Mouse (Mus musculus): Measurements from ENCODE around the gene Uxt. TPM values are rescaled to one million over a fixed set of nuclear protein-coding genes. Genes with fewer than 3 reads are reported as not detected.

Uxt gene
- polyA plus RNA-seq (2015; fragmentation: Nextera tagmentation; extraction: Ambion mirVana) = 39.4 and 41.1 TPM in 2 replicates

DNA sequence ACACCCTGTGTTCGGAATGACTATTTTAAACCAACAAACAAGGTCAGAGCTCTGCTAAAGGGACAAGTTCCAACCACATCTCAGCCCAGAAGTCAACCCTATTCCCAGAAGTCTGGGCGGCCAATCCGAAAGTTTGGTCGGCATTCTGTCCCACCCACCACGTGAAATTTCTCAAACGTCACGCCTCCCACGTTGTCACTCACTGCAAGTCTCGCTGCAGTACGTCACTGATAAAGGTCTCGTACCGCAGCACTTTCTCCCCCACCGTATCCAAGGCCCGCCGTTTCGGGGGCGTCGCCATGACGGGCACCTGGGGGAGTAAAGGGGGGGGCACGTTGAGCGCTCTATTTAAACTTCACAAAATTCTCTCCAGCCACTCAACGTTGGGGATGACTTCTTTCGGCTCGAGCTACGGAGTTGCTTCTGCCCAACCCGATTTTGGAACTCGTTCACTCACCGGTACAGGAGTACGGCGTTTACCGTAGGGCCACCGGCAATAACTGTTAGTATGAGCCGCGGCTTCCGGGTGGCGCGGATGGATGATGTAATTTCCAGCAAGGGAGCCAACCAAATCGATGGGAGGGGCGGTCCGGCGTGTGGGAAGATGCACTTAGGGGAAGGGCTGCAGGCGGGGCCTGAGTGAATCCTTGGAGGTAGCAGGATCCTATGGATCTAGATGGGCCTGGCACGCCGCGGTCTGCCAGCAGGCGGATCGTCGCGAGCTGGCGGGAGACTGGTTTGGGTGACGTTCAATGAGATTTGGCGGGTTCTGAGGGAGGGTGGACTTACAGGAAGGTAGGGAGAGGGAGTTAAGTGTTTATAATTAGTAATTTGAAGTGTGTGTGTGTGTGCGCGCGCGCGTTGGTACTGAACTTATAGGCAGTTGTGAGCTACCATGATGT lies at the start of gene Uxt:
Gene Uxt (minus strand): TSS at position 541 of the 902 bp plus-strand sequence.
- H3K9ac ChIP-seq = peak within 1 kb of the TSS; percentile 61; the same call in 1 of the 2 replicates
- H3K27ac ChIP-seq = peak within 1 kb of the TSS; percentile 69
- ATAC-seq (ENCODE audit: low FRiP score) = peak; percentile 98
- peak within 1 kb of the TSS; percentile 48 for H3K4me3 ChIP-seq
- 17% methylated on average over 57 of the region's 57 CpGs for WGBS
- H3K4me1 ChIP-seq (replicated peaks) = peaks cover 5% of the 10 kb centered on the region; the same call in 1 of the 2 replicates
- no peaks in the 10 kb centered on the region for H3K9me3 ChIP-seq
- no peaks in the 10 kb centered on the region for H3K36me3 ChIP-seq
- no peaks in the 10 kb centered on the region for H3K27me3 ChIP-seq
- peak within 1 kb of the TSS; percentile 50 for H3K4me2 ChIP-seq

DNA sequence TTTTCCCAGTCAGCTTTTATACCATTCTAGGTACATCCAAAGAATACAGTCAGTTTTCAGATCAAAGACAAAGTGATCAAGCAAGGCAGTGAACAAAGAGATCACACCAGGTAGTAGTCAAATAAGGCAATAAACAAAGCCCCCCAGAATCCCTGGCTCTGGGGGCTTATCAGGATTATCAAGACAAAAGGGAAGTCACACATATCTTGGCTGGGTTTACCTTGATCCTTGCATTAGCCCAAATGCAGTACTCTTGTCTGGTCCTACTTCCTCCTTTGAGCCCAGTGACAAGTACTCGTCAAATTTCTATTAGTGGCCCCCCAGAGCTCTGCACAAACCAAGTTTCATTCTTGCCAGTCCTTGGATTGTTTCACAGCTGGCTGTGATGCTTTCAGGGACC lies 19.1 kb upstream of the Uxt start:
- 72% methylated on average over 1 of the region's 1 CpGs for WGBS
- no peaks in the 10 kb centered on the region for H3K36me3 ChIP-seq
- no peak overlapping the region for H3K9ac ChIP-seq
- ATAC-seq (ENCODE audit: low FRiP score) = no peak
- no peak overlapping the region for H3K4me2 ChIP-seq
- no peak overlapping the region for H3K27ac ChIP-seq
- H3K4me3 ChIP-seq = no peak overlapping the region
- no peaks in the 10 kb centered on the region for H3K4me1 ChIP-seq (replicated peaks)
- H3K27me3 ChIP-seq = no peaks in the 10 kb centered on the region
- H3K9me3 ChIP-seq = no peaks in the 10 kb centered on the region

GRCm38 (mm10) chrX:20950191-20950880 lies 11.5 kb downstream of the Uxt start, which contains the start of gene Elk1:
Gene Elk1 (minus strand): TSS chrX:20950608.
- peak within 1 kb of the TSS; percentile 59 for H3K4me2 ChIP-seq
- peak; percentile 98 for ATAC-seq (ENCODE audit: low FRiP score)
- H3K9ac ChIP-seq = peak within 1 kb of the TSS; percentile 75
- peak within 1 kb of the TSS; percentile 87 for H3K27ac ChIP-seq
- no peaks in the 10 kb centered on the region for H3K9me3 ChIP-seq
- H3K36me3 ChIP-seq = no peaks in the 10 kb centered on the region
- H3K4me3 ChIP-seq = peak within 1 kb of the TSS; percentile 60
- H3K27me3 ChIP-seq = no peaks in the 10 kb centered on the region
- H3K4me1 ChIP-seq (replicated peaks) = peaks cover 18% of the 10 kb centered on the region; the same call in 1 of the 2 replicates
- WGBS = 11% methylated on average over 29 of the region's 30 CpGs

DNA sequence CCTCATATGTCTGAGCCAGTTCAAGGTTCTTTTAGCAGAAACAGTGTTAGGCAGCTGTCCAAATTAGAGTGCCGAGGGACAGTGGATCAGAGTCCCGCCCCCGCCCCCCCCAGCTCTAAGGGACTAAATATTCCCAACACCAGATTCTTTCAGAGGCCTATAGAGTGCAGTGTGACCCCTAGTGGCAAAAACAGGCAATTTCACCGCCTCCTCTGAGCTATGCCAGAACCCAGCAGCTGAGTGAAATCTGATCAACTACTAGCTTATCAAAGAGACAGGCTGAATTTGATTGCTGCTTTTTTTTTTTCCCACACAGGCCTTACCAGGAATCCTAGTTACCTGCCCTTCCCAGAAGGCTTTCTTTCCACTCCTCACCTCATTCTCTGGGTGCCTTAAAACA lies 15.8 kb downstream of the Uxt start:
- ATAC-seq (ENCODE audit: low FRiP score) = no peak
- no peak overlapping the region for H3K9ac ChIP-seq
- no peak overlapping the region for H3K4me3 ChIP-seq
- H3K9me3 ChIP-seq = no peaks in the 10 kb centered on the region
- H3K27me3 ChIP-seq = no peaks in the 10 kb centered on the region
- no peak overlapping the region for H3K27ac ChIP-seq
- H3K36me3 ChIP-seq = no peaks in the 10 kb centered on the region
- H3K4me1 ChIP-seq (replicated peaks) = peaks cover 16% of the 10 kb centered on the region; the same call in 1 of the 2 replicates
- 12% methylated on average over 4 of the region's 4 CpGs for WGBS
- no peak overlapping the region for H3K4me2 ChIP-seq

GRCm38 (mm10) chrX:20931963-20932362 lies 29.9 kb downstream of the Uxt start:
- H3K4me2 ChIP-seq = no peak overlapping the region
- 89% methylated on average over 1 of the region's 1 CpGs for WGBS
- no peak for ATAC-seq (ENCODE audit: low FRiP score)

DNA sequence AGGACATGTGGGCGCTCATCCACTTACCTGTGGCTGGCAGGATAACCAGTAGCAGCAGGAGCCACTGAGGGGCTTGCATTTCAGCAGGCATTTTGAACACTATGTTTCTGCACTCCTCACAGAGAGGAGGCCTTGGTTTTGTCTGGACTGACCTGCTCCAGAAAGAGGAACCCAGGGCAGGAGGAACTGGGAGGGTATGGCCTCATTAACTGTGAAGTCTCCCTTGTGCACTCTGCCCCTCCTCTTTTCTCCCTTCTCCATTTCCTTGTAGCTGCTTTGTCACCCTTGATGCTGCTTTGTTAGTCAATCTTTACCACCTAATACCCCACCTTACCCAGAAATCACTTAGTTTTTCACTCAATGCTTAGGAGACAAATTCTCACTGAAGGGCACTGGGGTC lies 30.5 kb downstream of the Uxt start, which contains the start of gene Cfp:
Gene Cfp (minus strand): TSS at position 192 of the 400 bp plus-strand sequence.
- WGBS = 82% methylated on average over 1 of the region's 1 CpGs
- no peaks in the 10 kb centered on the region for H3K9me3 ChIP-seq
- no peaks in the 10 kb centered on the region for H3K27me3 ChIP-seq
- peaks cover 52% of the 10 kb centered on the region for H3K36me3 ChIP-seq
- no peak within 1 kb of the TSS for H3K9ac ChIP-seq
- no peak within 1 kb of the TSS for H3K4me2 ChIP-seq
- no peaks in the 10 kb centered on the region for H3K4me1 ChIP-seq (replicated peaks)
- H3K4me3 ChIP-seq = no peak within 1 kb of the TSS
- no peak for ATAC-seq (ENCODE audit: low FRiP score)
- no peak within 1 kb of the TSS for H3K27ac ChIP-seq

More at GRCm38 (mm10) chrX:20931963-20932362, 29.9 kb downstream of the Uxt start:
- Histone ChIP-seq H3K4me3 (no peak overlapping the region), H3K36me3 (peaks cover 52% of the 10 kb centered on the region), H3K4me1 (replicated peaks) (no peaks in the 10 kb centered on the region), H3K9ac (no peak overlapping the region), H3K27me3 (no peaks in the 10 kb centered on the region), H3K9me3 (no peaks in the 10 kb centered on the region), H3K27ac (no peak overlapping the region)

- no peak overlapping the region for H3K27ac ChIP-seq
- no peak for ATAC-seq (ENCODE audit: low FRiP score)
- H3K9ac ChIP-seq = no peak overlapping the region
- H3K4me3 ChIP-seq = no peak overlapping the region
- WGBS = 86% methylated on average over 1 of the region's 1 CpGs
- H3K9me3 ChIP-seq = no peaks in the 10 kb centered on the region
- no peak overlapping the region for H3K4me2 ChIP-seq
- peaks cover 42% of the 10 kb centered on the region for H3K36me3 ChIP-seq
- H3K27me3 ChIP-seq = no peaks in the 10 kb centered on the region
- no peaks in the 10 kb centered on the region for H3K4me1 ChIP-seq (replicated peaks)
Measured at GRCm38 (mm10) chrX:20929859-20930258, 32.0 kb downstream of the Uxt start.

- Histone ChIP-seq H3K4me3 (no peak overlapping the region), H3K4me1 (replicated peaks) (no peaks in the 10 kb centered on the region), H3K36me3 (peaks cover 24% of the 10 kb centered on the region), H3K27me3 (no peaks in the 10 kb centered on the region), H3K9ac (no peak overlapping the region), H3K9me3 (no peaks in the 10 kb centered on the region), H3K4me2 (no peak overlapping the region), H3K27ac (no peak overlapping the region)
- no peak for ATAC-seq (ENCODE audit: low FRiP score)
Measured at GRCm38 (mm10) chrX:20924976-20925375, 36.8 kb downstream of the Uxt start.

- no peaks in the 10 kb centered on the region for H3K9me3 ChIP-seq
- H3K4me1 ChIP-seq (replicated peaks) = peaks cover 9% of the 10 kb centered on the region
- H3K4me2 ChIP-seq = no peak overlapping the region
- peaks cover 24% of the 10 kb centered on the region for H3K36me3 ChIP-seq
- H3K27ac ChIP-seq = no peak overlapping the region
- ATAC-seq (ENCODE audit: low FRiP score) = no peak
- no peak overlapping the region for H3K9ac ChIP-seq
- H3K27me3 ChIP-seq = no peaks in the 10 kb centered on the region
- WGBS = 83% methylated on average over 1 of the region's 1 CpGs
- no peak overlapping the region for H3K4me3 ChIP-seq
Measured at GRCm38 (mm10) chrX:20923506-20923905, 38.3 kb downstream of the Uxt start.

DNA sequence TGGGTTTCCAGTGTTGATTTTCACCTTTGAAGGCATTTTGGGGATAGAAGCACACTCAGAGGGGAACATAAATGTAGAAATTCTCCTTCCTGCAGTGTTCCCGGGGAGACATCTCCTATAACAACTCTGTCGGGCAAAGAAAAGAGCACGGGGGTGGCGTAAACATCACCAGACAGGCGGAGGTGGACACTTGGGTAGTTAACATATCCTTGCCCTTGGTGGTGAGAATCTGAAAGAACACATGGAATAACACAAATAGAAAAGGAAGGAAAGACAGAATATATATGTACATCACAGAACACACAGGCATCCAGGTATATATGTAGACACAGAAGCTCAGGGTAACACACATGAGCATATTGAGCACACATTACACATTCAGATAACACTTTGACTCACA lies 40.5 kb downstream of the Uxt start:
- Histone ChIP-seq H3K36me3 (peaks cover 3% of the 10 kb centered on the region; the same call in 1 of the 2 replicates), H3K4me2 (peak overlapping the region; percentile 63), H3K27me3 (no peaks in the 10 kb centered on the region), H3K9ac (no peak overlapping the region), H3K4me3 (peak overlapping the region; percentile 56), H3K4me1 (replicated peaks) (peaks cover 15% of the 10 kb centered on the region), H3K27ac (peak overlapping the region; percentile 58; the same call in 1 of the 2 replicates), H3K9me3 (no peaks in the 10 kb centered on the region)
- peak; percentile 29; the same call in 1 of the 2 replicates for ATAC-seq (ENCODE audit: low FRiP score)
- WGBS = 42% methylated on average over 5 of the region's 5 CpGs

DNA sequence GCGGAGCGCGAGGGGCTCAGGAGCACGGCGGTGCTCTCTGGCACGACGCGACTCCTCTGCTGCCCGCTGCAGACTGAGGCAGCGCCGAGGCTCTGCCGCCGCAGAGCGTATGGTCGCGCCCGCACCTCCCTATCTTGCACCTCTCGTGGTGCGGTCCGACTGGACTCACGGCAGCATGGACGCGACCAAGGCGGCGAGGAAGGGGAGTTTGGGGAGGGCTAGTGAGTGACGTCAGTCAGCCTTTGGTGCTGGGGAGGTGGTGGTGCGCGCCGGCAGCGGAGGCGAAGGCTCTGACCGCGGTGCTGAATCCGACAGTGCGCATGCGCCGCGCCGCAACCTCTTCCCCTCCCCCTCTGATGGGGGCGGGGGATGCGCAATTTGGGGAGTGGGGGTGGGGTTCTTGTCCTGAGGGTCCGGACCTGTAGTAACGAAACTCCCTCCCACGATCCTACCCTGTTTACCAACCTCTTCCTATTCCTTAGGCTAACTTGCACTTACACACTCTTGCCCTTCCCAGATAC lies 40.9 kb downstream of the Uxt start, which contains the start of gene Syn1:
Gene Syn1 (minus strand): TSS at position 161 of the 521 bp plus-strand sequence.
- no peaks in the 10 kb centered on the region for H3K9me3 ChIP-seq
- H3K4me1 ChIP-seq (replicated peaks) = peaks cover 15% of the 10 kb centered on the region
- ATAC-seq (ENCODE audit: low FRiP score) = peak; percentile 96
- WGBS = 29% methylated on average over 33 of the region's 44 CpGs
- peak within 1 kb of the TSS; percentile 63 for H3K4me2 ChIP-seq
- H3K36me3 ChIP-seq = peaks cover 3% of the 10 kb centered on the region; the same call in 1 of the 2 replicates
- H3K27ac ChIP-seq = peak within 1 kb of the TSS; percentile 86
- peak within 1 kb of the TSS; percentile 79 for H3K9ac ChIP-seq
- H3K4me3 ChIP-seq = peak within 1 kb of the TSS; percentile 56
- H3K27me3 ChIP-seq = no peaks in the 10 kb centered on the region

Data from hindbrain, embryonic 13.5 days (tissue).